Mouse (Mus musculus) retina, postnatal 7 days (tissue): ENCODE results near the gene Gm5431.
"Not testable (repeated sequence)": the region's sequence is repeated elsewhere in the genome, so short reads cannot be mapped to it uniquely, and the experiment has no call there.

ENCODE experiments used
- DNase-seq: peaks from one replicate; pipeline ENCODE4 v3.0.0-alpha.2; 2012; ENCODE audit warnings: low read depth, low spot score

Gene Gm5431

GRCm38 (mm10) chr11:48902021-48902420 lies at the start of gene Gm5431:
Gene Gm5431, minus strand, starts transcription at chr11:48902214.
- no peak for DNase-seq

- not testable (repeated sequence) for DNase-seq
These were observed 44.1 kb upstream of the Gm5431 start, which contains the start of gene Psme2b for GRCm38 (mm10) chr11:48946090-48946489. Gene Psme2b, minus strand, starts transcription at chr11:48946190.

- not testable (repeated sequence) for DNase-seq
These were observed 37.3 kb upstream of the Gm5431 start for GRCm38 (mm10) chr11:48939286-48939685.

- DNase-seq, result not testable (repeated sequence)
These were observed 33.3 kb upstream of the Gm5431 start for GRCm38 (mm10) chr11:48935291-48935690.

GRCm38 (mm10) chr11:48933923-48934322 lies 31.9 kb upstream of the Gm5431 start:
- not testable (repeated sequence) for DNase-seq

- DNase-seq, result not testable (repeated sequence)
These were observed 31.4 kb upstream of the Gm5431 start for GRCm38 (mm10) chr11:48933422-48933821.

GRCm38 (mm10) chr11:48928068-48928467 lies 26.1 kb upstream of the Gm5431 start:
- not testable (repeated sequence) for DNase-seq

GRCm38 (mm10) chr11:48926437-48926836 lies 24.4 kb upstream of the Gm5431 start:
- DNase-seq, result not testable (repeated sequence)

GRCm38 (mm10) chr11:48923818-48924217 lies 21.8 kb upstream of the Gm5431 start:
- DNase-seq, result not testable (repeated sequence)

- DNase-seq, result no peak
These were observed 16.4 kb upstream of the Gm5431 start for GRCm38 (mm10) chr11:48918380-48918779.

GRCm38 (mm10) chr11:48913611-48914010 lies 11.6 kb upstream of the Gm5431 start:
- no peak for DNase-seq

GRCm38 (mm10) chr11:48908459-48908858 lies 6.4 kb upstream of the Gm5431 start:
- no peak for DNase-seq

GRCm38 (mm10) chr11:48901567-48901930 lies 465 bp downstream of the Gm5431 start:
- DNase-seq, result not testable (repeated sequence)

GRCm38 (mm10) chr11:48900654-48901566 lies 1.1 kb downstream of the Gm5431 start:
- DNase-seq, result not testable (repeated sequence)

- DNase-seq, result no peak
These were observed 3.1 kb downstream of the Gm5431 start for GRCm38 (mm10) chr11:48898812-48899431.

- no peak for DNase-seq
These were observed 25.3 kb downstream of the Gm5431 start for GRCm38 (mm10) chr11:48876680-48877079.

- DNase-seq, result not testable (repeated sequence)
These were observed 26.6 kb downstream of the Gm5431 start for GRCm38 (mm10) chr11:48875343-48875837.

GRCm38 (mm10) chr11:48874465-48874864 lies 27.5 kb downstream of the Gm5431 start:
- DNase-seq, result no peak

- DNase-seq, result no peak
These were observed 28.3 kb downstream of the Gm5431 start for GRCm38 (mm10) chr11:48873591-48874290.

- DNase-seq, result no peak
These were observed 29.2 kb downstream of the Gm5431 start for GRCm38 (mm10) chr11:48872695-48873300.

- no peak for DNase-seq
These were observed 30.0 kb downstream of the Gm5431 start for GRCm38 (mm10) chr11:48871817-48872541.
